Mouse (Mus musculus) v-Abl transformed pro-B cells (cell line): Measurements from ENCODE around the gene Thoc6.

ENCODE experiments used
- in situ Hi-C, 2 experiments: fragments of 400-800 bp; cut with MboI; formaldehyde crosslinking; loops; one replicate each; pipeline ENCODE4 v1.15.1; 2025; ENCODE audit not compliant: unreplicated experiment in 2 of 2

Gene Thoc6

GRCm38 (mm10) chr17:23679127-23679835 lies 5.6 kb upstream of the Thoc6 start, which contains the start of gene Cldn6:
Gene Cldn6, plus strand, starts transcription at chr17:23679249.
- in situ Hi-C loops = no loop called here

DNA sequence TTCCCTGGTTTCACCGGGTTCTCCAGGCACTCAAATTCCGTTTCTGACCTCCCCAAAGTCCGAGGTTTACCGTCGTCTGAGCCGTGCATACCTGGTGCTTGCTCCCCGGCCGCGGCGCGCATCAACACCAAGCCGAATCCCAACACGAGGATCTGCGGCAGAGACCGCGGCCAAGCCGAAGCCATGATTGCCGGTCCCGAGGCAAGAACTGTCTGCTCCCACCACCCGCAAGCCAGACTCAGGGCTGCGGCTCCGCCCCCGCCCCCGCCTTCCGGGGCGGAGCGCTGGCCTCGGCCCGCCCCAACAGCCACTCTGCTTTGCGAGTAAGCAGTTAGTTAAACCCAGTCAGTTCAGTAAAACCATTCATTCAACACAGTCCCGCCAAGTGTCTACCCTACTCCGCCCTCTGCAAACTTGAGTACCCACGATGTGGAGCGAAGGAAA lies 3.6 kb upstream of the Thoc6 start, which contains the start of gene Tnfrsf12a:
Tnfrsf12a (minus strand) TSS at position 233 of the 444 bp plus-strand sequence.
- in situ Hi-C loops = no loop called here

DNA sequence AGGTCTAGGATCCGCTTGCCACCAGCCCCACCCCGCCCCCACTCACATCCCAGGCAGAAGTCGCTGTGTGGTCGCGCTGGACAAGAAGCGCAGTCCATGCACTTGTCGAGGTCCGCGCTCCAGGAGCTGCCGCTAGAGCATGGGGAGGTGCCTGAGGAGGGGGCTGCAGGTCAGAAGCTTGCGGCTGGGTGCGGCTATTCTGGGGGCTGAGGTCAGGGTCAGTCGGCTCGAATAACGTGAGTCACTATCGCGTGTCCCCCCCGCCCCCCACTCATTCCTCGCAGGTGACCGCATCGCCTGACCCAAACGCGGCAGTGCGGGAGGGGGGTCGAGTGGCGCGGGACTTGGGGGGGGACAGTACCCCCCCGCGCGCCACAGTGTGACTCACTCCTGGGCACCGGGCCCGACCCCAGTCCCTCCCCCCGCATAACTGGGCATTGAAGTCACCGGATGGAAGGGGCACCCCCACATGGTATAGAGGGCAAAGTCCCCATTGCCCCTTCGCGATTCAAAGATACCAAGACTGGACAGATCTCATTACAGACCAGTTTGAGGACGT lies 2.9 kb upstream of the Thoc6 start:
- in situ Hi-C loops = no loop called here

GRCm38 (mm10) chr17:23675564-23676281 lies 2.0 kb upstream of the Thoc6 start:
- in situ Hi-C loops = no loop called here

DNA sequence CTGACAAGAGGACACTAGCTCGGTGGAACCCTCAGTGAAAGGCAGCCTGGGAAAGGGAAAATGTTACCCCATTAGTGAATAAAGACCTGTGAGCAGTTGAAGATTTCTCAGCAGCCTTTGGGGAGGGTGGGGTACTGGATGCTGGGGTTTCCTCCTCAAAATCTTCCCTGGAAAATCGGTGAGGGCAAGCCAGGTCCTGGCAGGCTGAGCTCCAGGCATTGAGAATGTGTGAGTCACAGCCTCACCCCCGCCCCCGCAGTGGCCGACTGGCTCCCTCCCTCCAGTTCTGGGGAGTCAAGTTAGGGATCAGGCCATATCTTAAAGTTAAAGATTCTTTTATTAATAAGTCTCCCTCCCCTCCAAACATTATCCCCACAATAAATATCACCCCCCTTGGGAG lies 1.4 kb upstream of the Thoc6 start:
- in situ Hi-C loops = no loop called here

DNA sequence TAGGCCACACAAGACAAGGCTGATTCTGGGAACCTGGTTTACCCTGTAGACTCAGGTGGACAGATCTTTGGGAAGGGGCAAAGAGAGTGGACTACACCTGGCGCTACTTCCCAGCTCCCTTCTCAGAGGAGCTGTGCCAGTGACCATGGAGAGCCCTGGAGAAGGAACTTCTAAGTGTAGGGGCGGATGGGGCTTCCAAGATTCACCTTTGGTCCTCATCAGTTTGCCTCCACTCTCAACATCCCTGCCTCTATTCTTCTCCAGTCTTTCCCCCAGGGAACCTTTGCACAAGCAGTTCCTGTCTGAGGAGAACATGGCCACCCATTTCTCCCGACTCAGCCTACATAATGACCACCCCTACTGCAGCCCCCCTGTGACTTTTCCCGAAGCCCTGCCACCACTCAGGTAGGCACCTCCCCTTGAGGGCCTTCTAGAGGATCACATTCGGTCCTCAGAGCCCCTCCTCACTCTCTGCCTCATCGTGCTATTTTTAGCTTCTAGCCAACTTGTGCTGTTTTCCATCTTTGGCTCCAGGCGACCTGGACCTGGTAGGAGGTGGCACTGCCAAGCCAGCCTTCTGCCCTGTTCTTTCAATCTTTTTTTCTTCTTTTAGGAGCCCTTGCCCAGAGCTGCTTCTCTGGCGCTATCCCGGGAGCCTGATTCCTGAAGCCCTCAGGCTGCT lies 730 bp upstream of the Thoc6 start:
- in situ Hi-C loops = no loop called here

- in situ Hi-C loops = no loop called here
These were observed 921 bp downstream of the Thoc6 start for GRCm38 (mm10) chr17:23672761-23673160.

- in situ Hi-C loops = no loop called here
These were observed 2.2 kb downstream of the Thoc6 start for GRCm38 (mm10) chr17:23671519-23671918.

DNA sequence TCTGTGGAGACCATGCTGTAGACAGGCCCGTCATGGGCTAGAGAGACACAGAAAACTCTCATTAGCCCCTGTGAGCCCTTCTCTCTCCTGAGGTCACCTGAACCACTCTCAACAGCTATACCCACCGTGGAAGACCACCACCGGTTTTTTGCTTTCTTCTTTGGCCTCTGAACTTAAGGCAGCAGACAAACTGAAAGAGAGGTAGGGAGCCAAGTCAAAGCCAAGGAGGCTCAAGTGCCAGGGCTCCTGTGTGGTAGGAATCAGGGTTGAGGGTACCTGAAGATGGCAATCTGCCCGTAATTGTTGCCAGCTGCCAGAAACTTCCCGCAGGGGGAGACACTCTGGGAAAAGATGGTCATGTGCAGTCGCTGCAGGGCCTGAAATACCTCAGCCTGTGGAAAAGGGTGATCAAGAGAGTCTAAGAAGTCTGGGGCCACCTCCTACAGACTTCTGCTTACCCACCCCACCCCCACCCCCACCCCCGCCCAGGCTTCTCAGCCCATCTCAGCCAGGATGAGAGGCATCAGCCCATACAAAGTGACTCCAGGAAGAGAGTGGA lies 3.1 kb downstream of the Thoc6 start:
- in situ Hi-C loops = no loop called here

DNA sequence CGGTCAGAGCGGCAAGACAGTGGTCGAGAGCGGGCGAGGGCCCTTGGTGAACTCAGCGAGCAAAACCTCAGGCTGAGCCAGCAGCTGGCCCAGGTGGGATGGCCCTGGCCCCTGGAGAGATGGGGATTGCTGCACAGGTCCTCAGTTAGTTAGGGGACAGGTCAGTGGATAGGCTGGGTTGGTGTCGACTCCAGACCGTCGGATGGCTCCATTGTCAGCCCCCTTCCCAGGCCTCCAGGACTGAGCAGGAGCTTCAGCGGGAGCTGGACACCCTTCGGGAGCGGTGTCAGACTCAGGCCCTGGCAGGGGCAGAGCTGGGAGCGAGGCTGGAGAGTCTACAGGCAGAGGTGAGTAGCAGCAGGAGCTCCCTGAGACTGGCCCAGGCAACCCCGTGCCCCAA lies 8.2 kb downstream of the Thoc6 start:
- in situ Hi-C loops = no loop called here

GRCm38 (mm10) chr17:23664556-23665021 lies 9.1 kb downstream of the Thoc6 start:
- in situ Hi-C loops = loop anchor here in 1 of 2 experiments (5.0 kb wide), 1 partner anchor 43 kb away; no protein-coding TSS in a partner anchor

- in situ Hi-C loops = loop anchor here in 1 of 2 experiments (5.0 kb wide), 1 partner anchor 46 kb away; no protein-coding TSS in a partner anchor
These were observed 12.2 kb downstream of the Thoc6 start for GRCm38 (mm10) chr17:23661526-23661925.

DNA sequence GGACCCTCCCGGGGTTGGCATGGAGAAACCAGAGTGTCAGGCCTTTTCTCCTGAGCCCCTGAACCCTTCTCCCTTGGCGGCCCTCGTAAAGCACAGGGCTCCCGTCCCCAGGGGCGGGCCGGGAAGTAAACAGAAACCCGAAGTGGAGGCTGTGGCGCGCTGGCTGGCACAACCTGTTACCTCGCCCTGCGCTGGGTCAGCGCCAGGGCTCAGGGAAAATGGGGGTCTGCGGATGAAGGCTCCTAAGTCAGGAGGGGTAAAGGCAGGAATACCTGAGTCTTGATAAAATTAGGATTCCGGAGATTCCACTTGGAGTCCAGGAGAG lies 12.8 kb downstream of the Thoc6 start:
- in situ Hi-C loops = loop anchor here in 1 of 2 experiments (5.0 kb wide), 1 partner anchor 46 kb away; no protein-coding TSS in a partner anchor

- in situ Hi-C loops = loop anchor here in 1 of 2 experiments (5.0 kb wide), 1 partner anchor 47 kb away; no protein-coding TSS in a partner anchor
These were observed 13.4 kb downstream of the Thoc6 start, which contains the start of gene Bicdl2 for GRCm38 (mm10) chr17:23660117-23660875. Gene Bicdl2, plus strand, starts transcription at chr17:23660506.

GRCm38 (mm10) chr17:23658450-23658849 lies 15.2 kb downstream of the Thoc6 start:
- in situ Hi-C loops = no loop called here

DNA sequence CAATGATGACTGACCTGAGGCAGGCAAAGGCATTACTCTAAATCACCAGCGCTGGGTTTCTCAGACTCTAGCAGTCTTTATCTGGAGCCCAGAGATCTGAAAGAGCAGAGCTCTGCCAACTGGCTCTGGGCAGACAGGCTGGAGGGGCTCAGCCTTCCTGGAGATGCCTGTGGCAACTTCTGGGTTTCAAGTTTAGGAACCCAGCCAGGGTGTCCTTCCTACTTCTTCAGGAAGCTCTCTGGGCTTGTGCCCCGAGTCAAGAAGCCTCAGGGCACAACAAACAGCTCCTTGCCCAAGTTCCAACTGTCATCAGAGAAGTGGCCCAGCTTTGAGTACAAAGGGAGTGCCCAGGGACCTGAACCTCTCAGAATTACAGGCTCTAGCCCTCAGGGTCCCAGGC lies 19.3 kb downstream of the Thoc6 start:
- in situ Hi-C loops = no loop called here

DNA sequence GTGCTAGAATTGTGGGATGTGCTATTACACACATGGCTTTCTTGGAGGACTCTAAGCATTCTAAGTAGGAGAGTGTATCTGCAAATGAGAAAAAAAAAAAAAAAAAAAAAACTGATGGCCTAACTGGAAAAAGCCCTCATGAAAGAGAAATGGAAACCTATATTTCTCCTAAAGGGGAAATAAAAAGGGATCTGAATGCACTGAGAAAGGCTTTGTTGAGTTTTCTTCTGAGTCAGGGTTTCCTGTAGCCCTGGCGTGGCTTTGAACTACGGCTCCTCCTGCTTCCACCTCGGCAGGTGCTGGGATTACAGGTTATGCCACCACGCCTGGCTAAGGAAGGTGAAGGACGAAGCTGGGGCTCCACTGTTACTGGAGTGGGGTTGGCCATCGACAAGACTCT lies 19.7 kb downstream of the Thoc6 start:
- in situ Hi-C loops = no loop called here

GRCm38 (mm10) chr17:23653324-23653723 lies 20.4 kb downstream of the Thoc6 start:
- in situ Hi-C loops = no loop called here

- in situ Hi-C loops = no loop called here
These were observed 22.3 kb downstream of the Thoc6 start for GRCm38 (mm10) chr17:23651363-23651762.

DNA sequence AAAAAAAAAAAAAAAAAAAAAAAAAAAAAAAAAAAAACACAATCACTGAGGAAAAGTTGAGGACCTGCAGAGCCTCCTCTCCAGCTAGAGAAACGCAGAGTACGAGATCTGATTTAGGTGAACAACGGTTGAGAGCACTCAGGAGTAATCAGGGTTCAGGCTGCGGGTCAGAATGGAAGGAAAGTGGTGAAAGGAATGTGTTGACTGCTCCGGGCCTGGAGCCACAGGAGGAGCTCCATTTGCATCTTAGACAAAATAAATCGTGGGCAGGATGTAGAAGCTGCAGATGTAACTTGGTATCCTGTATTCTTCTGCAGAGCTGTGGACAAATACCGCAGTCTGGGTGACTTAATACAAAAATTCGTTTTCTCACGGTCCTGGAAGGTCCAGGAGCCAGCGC lies 27.8 kb downstream of the Thoc6 start:
- in situ Hi-C loops = no loop called here
